Mouse (Mus musculus) hindlimb bud, embryonic 11.5 days (tissue): ENCODE measurements around the gene Twsg1.
"Not testable (repeated sequence)": the region's sequence is repeated elsewhere in the genome, so short reads cannot be mapped to it uniquely, and the experiment has no call there.

Experiments used
- DNase-seq: peaks from one replicate; pipeline ENCODE4 v3.0.0-alpha.2; 2012; ENCODE audit warnings: low read depth, low spot score; ENCODE audit errors: extremely low spot score

Gene Twsg1

DNA sequence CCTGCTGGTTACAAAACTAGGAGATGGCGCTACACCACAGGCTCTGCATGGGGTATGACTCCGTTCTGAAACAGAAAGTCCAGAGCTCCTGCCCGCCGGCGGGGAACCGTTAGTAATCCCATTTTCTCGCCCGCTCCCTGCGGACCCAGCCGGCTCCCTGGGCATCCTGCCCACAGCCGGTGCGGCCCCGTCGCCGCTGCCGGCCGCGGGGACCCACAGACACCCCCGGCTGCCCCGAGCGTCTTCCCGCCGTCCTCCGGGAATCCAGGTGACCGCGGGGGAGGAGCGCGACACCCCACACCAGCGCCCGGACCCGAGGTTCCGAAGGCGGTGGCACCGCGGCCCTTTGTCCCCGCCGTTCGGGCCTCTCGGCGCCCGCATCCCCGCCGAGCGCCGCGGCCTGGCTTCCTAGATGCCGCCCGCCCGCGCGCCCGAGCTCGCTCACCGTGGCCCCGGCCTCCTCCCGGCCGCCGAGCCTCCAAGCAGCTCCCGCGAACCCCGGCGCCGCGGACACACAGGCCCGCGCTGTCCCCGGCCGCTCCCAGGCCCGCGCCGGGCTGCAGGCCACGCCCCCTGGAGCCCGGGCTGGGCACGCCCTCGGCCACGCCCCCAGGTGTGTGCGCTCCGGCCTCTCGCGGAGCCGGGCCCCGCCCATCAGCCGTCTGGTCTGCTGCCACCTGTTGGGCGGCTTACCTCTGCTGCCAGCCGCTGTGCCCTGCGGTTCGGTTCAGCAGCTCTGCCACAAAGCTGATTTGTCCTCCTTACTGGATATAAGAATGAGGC is at the start of gene Twsg1:
Gene Twsg1 (minus strand): TSS at position 605 of the 783 bp plus-strand sequence.
- peak; percentile 37 for DNase-seq

DNA sequence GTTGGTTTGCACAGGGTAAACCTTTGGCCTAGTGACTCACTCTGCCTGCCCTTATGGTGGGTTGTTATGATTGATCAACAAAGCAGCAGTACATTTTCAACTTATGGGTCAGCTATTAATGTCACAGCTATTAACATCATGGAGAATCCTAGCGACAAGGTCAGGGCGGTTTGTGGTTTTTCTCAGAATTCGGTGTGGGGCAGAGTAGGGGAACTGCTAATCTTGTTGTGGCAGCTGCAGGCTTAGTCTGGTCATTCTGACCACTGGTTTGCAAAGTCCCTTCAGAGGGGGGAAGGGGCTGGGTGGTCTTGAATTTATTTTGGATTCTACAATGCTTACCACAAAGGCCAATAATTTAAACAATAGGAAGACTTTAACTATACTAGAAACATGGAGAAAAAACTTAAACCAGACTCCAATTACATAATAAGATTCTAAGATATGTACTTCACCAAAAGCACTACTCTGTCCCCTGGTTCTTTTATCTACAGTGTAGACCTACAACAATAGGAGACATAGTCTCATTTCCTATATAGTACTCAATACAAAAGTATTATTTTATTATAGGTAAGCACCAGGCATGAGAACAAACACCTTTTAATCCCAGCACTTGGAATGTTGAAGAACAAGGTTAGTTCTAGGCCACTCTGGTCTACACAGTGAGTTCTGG is 37.3 kb upstream of the Twsg1 start:
- DNase-seq = no peak

GRCm38 (mm10) chr17:65976720-65977119 is 25.7 kb upstream of the Twsg1 start:
- DNase-seq = not testable (repeated sequence)

- no peak for DNase-seq
Observed at GRCm38 (mm10) chr17:65967751-65968150, 16.7 kb upstream of the Twsg1 start.

GRCm38 (mm10) chr17:65962263-65962662 is 11.2 kb upstream of the Twsg1 start:
- DNase-seq = no peak

GRCm38 (mm10) chr17:65961606-65962136 is 10.6 kb upstream of the Twsg1 start:
- no peak for DNase-seq

DNA sequence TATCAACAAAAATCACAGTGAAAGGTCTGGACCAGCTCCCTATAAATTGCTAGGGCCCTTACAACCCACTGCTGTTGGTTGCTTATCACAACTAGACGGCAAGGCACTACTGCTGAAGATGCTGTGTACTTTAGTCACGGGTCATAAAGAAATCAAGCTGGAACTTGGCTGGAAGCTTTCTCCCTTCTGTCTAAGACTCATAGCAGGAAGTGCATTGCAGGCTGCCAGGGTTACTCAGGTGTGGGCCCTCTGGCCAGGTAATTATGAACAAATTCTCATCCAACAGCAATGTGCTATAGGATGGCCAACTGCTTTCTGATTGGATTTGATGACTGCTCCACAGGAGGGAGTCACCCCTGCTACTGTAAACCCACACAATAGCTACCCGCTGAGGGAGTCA is 8.0 kb upstream of the Twsg1 start:
- no peak for DNase-seq

- no peak for DNase-seq
Observed at GRCm38 (mm10) chr17:65958366-65958765, 7.3 kb upstream of the Twsg1 start.

- DNase-seq = no peak
Observed at GRCm38 (mm10) chr17:65957782-65958325, 6.8 kb upstream of the Twsg1 start.

DNA sequence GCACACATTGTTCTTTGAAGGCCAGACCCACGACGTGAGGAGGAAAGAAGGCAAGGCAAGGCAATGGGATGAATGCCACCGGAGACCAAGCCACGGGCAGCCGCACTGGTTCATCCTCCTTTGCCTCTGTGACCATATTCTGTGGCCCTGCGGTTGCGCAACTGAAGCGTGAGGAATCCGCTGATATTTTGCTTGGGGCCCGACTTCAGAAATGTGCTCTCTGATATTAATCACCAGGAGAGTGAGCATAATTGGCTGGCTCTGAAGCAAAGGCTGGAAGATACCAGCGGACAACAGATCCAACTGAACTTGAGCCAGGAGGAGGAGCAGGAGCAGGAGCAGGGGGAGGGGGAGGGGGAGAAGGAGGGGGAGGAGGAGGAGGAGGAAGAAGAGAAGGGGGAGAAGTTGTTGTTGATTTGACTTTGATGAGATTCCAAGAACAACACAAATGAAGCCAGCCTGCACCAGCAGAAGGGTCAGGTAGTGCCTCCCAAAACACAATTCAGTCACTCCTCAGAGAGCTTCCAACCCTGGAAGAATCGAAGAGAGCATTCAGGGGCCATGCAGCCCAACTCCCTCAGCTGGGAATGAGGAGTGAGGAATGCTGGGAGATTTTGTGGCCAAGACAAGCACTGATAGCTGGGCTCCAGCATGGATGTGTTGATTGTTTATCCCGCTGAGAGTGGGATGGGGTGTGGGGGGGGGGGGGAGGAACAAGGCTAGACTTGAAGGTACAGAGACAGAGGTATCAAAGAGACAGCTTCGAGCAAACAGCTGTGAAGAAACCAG is 6.2 kb upstream of the Twsg1 start:
- DNase-seq = no peak

GRCm38 (mm10) chr17:65956140-65956539 is 5.1 kb upstream of the Twsg1 start:
- DNase-seq = no peak

DNA sequence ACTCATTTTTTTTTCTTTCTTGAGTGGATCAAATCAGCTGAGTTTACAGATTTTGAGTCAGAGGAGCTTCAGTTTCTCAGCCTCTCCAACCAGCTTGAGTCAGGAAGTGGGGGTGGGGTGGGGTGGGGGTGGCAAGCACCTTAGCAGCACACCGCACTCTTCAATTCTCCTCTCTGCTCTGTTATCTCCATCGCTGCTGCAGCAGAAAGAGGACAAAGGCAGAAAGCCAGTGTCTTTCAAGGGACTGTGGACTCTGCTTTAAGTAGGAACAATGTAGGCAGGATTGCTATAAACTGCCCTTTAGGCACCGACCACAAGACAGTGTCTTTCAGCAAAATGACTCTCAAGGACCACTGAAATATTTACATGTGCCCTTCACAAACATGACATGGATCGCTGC is 2.9 kb upstream of the Twsg1 start:
- no peak for DNase-seq

GRCm38 (mm10) chr17:65952083-65952482 is 1.1 kb upstream of the Twsg1 start:
- no peak for DNase-seq

DNA sequence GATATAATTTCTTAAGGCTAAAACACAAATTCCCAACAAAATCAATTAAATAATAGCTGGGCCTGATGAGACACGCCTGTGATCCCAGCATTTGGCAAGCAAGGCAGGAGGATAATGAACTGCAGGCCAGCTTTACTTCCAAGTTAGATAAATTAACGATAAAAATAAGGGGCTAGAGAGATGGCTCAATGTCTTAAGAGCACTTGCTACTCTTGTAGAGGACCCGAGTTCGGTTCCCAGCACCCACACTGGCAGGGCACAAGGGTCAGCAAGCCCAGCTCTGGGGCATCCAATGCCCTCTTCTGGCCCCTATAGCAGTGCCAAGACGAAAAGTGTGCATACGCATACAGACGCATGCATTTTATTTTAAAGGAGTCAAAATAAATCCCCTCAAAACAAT is 843 bp downstream of the Twsg1 start:
- no peak for DNase-seq

DNA sequence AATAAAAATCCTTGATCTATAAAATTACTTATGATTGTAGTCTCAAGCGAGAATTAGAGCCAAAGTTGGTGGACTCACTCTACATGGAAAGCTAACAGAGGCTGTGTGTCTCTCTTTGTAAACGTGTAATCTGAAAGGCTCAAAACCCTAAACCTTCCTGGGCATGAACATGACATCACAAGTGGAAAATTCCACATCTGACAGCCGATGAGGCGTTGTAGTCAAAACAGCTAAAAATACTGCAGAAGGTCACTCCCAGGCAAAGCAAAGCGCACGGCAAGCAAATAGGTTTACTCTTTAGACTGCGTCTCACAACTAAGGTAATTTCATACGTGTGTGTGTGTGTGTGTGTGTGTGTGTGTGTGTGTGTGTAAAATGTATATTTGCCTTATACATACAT is 3.7 kb downstream of the Twsg1 start:
- DNase-seq = no peak

DNA sequence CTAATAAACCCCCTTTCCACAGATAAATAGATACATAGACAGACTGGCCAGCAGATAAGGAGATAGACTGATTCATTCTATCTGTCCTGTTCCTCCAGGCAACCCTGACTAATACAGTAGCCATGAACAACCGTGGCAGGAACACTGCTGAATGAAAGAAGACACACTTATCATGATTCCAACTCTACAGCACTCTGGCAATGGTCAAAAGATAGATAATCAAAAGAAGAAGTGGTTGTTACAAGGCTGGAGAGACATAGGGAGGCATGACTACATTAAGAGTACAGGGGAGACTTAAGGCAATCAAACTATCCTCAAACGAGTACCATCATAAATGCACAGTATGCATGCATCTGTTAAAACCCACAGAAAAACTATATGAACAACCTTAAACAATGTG is 5.6 kb downstream of the Twsg1 start:
- no peak for DNase-seq

GRCm38 (mm10) chr17:65942394-65942793 is 8.6 kb downstream of the Twsg1 start:
- no peak for DNase-seq

DNA sequence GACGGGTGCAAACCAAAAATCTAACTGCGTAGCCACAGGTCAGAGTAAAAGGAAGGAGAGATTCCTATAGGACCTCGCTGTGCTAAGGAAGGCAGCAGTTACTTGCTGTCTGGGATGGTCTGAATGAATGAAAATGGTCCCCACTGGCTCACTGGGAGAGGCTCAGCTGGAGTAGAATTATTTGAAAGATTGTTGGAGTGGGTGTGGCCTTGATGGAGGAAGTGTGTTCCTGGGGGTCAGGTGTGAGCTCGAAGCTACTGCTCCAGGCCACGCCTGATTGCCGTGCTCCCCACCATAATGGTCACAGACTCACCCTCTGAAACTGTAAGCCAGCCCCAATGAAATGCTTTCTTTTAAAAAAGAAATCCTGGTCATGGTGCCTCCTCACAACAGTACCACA is 9.8 kb downstream of the Twsg1 start:
- DNase-seq = no peak

DNA sequence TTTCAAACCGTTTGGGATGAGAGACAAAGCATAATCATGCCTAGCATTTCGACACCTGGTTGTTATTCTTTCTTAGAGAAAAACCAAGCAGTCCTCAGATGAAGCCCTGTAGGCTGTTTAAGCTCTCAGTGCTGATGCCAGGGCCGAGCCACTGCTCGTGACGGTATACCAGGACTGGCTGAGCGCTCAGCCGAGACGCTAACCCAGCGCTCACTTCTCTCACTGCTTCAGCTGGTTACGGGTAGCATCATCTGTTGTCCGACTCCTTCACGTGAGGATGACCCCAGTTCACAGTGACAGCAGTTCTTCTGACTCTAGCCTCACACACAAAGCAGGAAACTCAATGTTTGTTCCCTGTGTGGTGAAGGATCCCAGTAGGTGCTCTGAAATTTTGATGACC is 10.8 kb downstream of the Twsg1 start:
- no peak for DNase-seq

DNA sequence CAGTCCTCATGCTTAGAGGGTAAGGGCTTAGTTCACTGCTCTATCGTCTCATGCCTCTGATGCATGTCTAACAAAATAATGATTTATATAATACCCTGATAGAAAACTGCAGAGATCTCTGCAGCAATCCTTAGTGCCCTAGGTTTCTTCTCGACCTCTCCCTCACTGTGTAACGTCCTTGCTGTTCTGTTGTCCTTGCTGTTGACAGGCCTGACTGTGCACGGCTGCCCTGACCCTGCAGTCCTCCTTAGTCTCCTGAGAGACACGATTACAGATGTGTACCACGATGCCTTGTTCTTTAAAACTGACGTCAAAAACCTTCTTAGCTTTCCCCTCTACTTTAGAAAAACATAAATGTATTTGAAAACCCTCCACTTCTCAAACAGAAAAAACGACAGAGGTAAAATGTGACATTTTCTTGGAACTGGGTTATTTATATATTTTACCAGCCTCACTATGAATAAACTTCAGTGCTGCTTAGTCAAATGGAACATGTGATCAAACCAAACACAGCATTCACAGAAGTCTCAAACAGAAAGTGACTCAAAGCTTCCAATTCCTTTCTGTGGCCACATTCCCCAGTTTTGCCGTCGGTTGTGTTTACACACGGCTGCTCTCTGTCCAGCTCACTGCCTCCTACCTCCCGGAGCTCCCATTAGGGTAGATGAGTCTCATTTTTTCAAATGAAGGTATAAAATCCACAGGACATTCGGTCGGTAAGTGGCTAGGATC is 11.4 kb downstream of the Twsg1 start:
- DNase-seq = no peak

GRCm38 (mm10) chr17:65937671-65938070 is 13.4 kb downstream of the Twsg1 start:
- DNase-seq = no peak
